ENCODE assay signal across 8 mouse cellular contexts in genomic region chr1:165655022-165655421, GRCm38 (mm10). TPM values are rescaled to one million over a fixed set of nuclear protein-coding genes. Genes with fewer than 3 reads are reported as not detected.
DNase-seq lines count a peak whose midpoint lies in the region; ATAC-seq and TF ChIP-seq lines count a peak whose summit lies in the region.

No protein-coding gene starts in this region.

- no peaks in the 10 kb centered on the region for H3K27me3 ChIP-seq in E14TG2a.4 (ENCODE audit: insufficient read depth, low read length)
- H3K27me3 ChIP-seq in intestine, embryonic 15.5 days (replicated peaks): no peaks in the 10 kb centered on the region

- no peak overlapping the region for H3K4me2 ChIP-seq in intestine, embryonic 15.5 days (replicated peaks)

- no peak overlapping the region for H3K9ac ChIP-seq in intestine, embryonic 15.5 days

- H3K36me3 ChIP-seq in E14TG2a.4 (ENCODE audit: insufficient read depth, low read length): no peaks in the 10 kb centered on the region
- H3K36me3 ChIP-seq in intestine, embryonic 15.5 days: peaks cover 8% of the 10 kb centered on the region

- H3K4me1 ChIP-seq in E14TG2a.4 (replicated peaks; ENCODE audit: low read depth, low read length): peaks cover 56% of the 10 kb centered on the region
- H3K4me1 ChIP-seq in intestine, embryonic 15.5 days (replicated peaks): 0 out of 2 replicates have a peak, but pooled peaks cover 5% of the 10 kb centered on the region

- peak; percentile 31; the same call in 1 of the 2 replicates for TF ChIP-seq CTCF in E14TG2a.4 (conservative IDR thresholded peaks at IDR 0.05; ENCODE audit: low read length)

- 0 out of 2 replicates have a peak, but pooled peaks have one; percentile 9 for ATAC-seq in intestine, embryonic 15.5 days
- ATAC-seq in erythroid progenitor cell, adult 5-6 weeks (replicated peaks; ENCODE audit: low FRiP score, poor library complexity, severe bottlenecking): no peak

- 0 out of 2 replicates have a peak overlapping the region, but pooled peaks have one; percentile 22 for H3K27ac ChIP-seq in intestine, embryonic 15.5 days

- H3K4me3 ChIP-seq in E14TG2a.4 (replicated peaks; ENCODE audit: low read length): peak overlapping the region; percentile 46
- H3K4me3 ChIP-seq in intestine, embryonic 15.5 days (replicated peaks): no peak overlapping the region

- 64% methylated on average over 6 of the region's 6 CpGs for WGBS in intestine, embryonic 15.5 days

- peak; percentile 44 for DNase-seq in gastrocnemius, postnatal 10 days
- DNase-seq in gastrocnemius, postnatal 4 days (ENCODE audit: low spot score in 2 of 2): no peak
- peak; percentile 45 for DNase-seq in naive thymus-derived CD4-positive, alpha-beta T cell, adult 2 months (ENCODE audit: low read depth)
- no peak for DNase-seq in layer of hippocampus, postnatal 14 days (ENCODE audit: low spot score in 2 of 2)
- no peak for DNase-seq in cerebellum, postnatal 4 days (ENCODE audit: low spot score in 2 of 2)

- peaks cover 11% of the 10 kb centered on the region; the same call in 1 of the 2 replicates for H3K9me3 ChIP-seq in E14TG2a.4 (ENCODE audit: low read length)
- no peaks in the 10 kb centered on the region for H3K9me3 ChIP-seq in intestine, embryonic 15.5 days

RNA-seq across cellular contexts. Expression of gene Mpzl1, which starts 20.7 kb away (rescaled TPM):
- total RNA-seq in gastrocnemius, postnatal 10 days (2021): 10 to 100 TPM; 34.6 to 46.9 TPM
- 10 to 100 TPM; 57.2 to 61.3 TPM for total RNA-seq in gastrocnemius, postnatal 4 days (2021)
- polyA plus RNA-seq in intestine, embryonic 15.5 days (2015; fragmentation: Nextera tagmentation; extraction: Ambion mirVana): 129 and 130 TPM in 2 replicates
- total RNA-seq in layer of hippocampus, postnatal 14 days (2021): 10 to 100 TPM; 73.9 to 80.1 TPM
- 2.9 and 31.0 TPM in 2 replicates for total RNA-seq in erythroid progenitor cell, adult 5-6 weeks (2015; ENCODE audit: low replicate concordance)
- 3.0 TPM in 1 of 2 replicates, not detected in the other for total RNA-seq in erythroid progenitor cell, adult 5-6 weeks (2017; ENCODE audit: low replicate concordance)

RNA-seq across cellular contexts. Expression of gene Rcsd1, which starts 54.5 kb away (rescaled TPM):
- 100 to 1,000 TPM; 128 to 138 TPM for total RNA-seq in gastrocnemius, postnatal 10 days (2021)
- total RNA-seq in gastrocnemius, postnatal 4 days (2021): 100 to 1,000 TPM; 108 to 126 TPM
- polyA plus RNA-seq in intestine, embryonic 15.5 days (2015; fragmentation: Nextera tagmentation; extraction: Ambion mirVana): 32.7 and 33.8 TPM in 2 replicates
- total RNA-seq in layer of hippocampus, postnatal 14 days (2021): 1 to 10 TPM; 6.3 to 8.7 TPM
- total RNA-seq in erythroid progenitor cell, adult 5-6 weeks (2015; ENCODE audit: low replicate concordance): 8.8 and 9.4 TPM in 2 replicates
- 19.9 and 23.1 TPM in 2 replicates for total RNA-seq in erythroid progenitor cell, adult 5-6 weeks (2017; ENCODE audit: low replicate concordance)

Comparison
In these comparisons a context has a peak if more than half of its experiments do, and no peak if none do; other contexts are left out.
1. DNase-seq: peak in gastrocnemius, postnatal 10 days (single experiment) and naive thymus-derived CD4-positive, alpha-beta T cell, adult 2 months (single experiment); none in gastrocnemius, postnatal 4 days (0 of 2), layer of hippocampus, postnatal 14 days (0 of 2) and cerebellum, postnatal 4 days (0 of 2).
2. RNA of gene Rcsd1, which starts 54.5 kb away (total RNA-seq): 128 to 138 TPM in gastrocnemius, postnatal 10 days and 108 to 126 TPM in gastrocnemius, postnatal 4 days; 8.8 to 23.1 TPM in erythroid progenitor cell, adult 5-6 weeks and 6.3 to 8.7 TPM in layer of hippocampus, postnatal 14 days; every median in the first group is over 4 times any median in the second.